Mouse (Mus musculus) embryonic facial prominence, embryonic 14.5 days (tissue): ENCODE measurements around the gene Spaca7. TPM values are rescaled to one million over a fixed set of nuclear protein-coding genes. Genes with fewer than 3 reads are reported as not detected.

Experiments
- ATAC-seq: fragments of 200-750 bp; cut with Nextera tagmentation; 2 replicates; pipeline ENCODE4 v1.8.0; 2017; ENCODE audit warnings: low read depth, moderate number of reproducible peaks, moderate TSS enrichment
- DNase-seq: peaks from one replicate; pipeline ENCODE4 v3.0.0-alpha.2; 2015; ENCODE audit warnings: low spot score
- H3K27ac ChIP-seq: fragments of 300-500 bp; sonication (generic); replicated peaks from 2 replicates; pipeline ENCODE4 v1.5.1; 2014; ENCODE audit warnings: low read depth, mild to moderate bottlenecking, low read length, moderate library complexity
- H3K27me3 ChIP-seq: fragments of 300-500 bp; sonication (generic); replicated peaks from 2 replicates; pipeline ENCODE4 v1.6.1; 2014; ENCODE audit warnings: low read length; ENCODE audit not compliant: control insufficient read depth, insufficient read depth
- H3K36me3 ChIP-seq: fragments of 300-500 bp; sonication (generic); 2 replicates; pipeline ENCODE4 v1.6.1; 2014; ENCODE audit warnings: low read length, mixed read lengths; ENCODE audit not compliant: control insufficient read depth, insufficient read depth
- H3K4me1 ChIP-seq: fragments of 300-500 bp; sonication (generic); 2 replicates; pipeline ENCODE4 v1.6.1; 2014; ENCODE audit warnings: antibody characterized with exemption, low read length; ENCODE audit not compliant: control insufficient read depth, insufficient read depth
- H3K4me2 ChIP-seq: fragments of 300-500 bp; sonication (generic); 2 replicates; pipeline ENCODE4 v1.6.1; 2014; ENCODE audit warnings: low read depth, mild to moderate bottlenecking, low read length, moderate library complexity, mixed read lengths
- H3K4me3 ChIP-seq: fragments of 300-500 bp; sonication (generic); 2 replicates; pipeline ENCODE4 v1.5.1; 2014; ENCODE audit warnings: low read depth, mild to moderate bottlenecking, low read length
- H3K9ac ChIP-seq: fragments of 300-500 bp; sonication (generic); 2 replicates; pipeline ENCODE4 v1.6.1; 2014; ENCODE audit warnings: low read depth, mild to moderate bottlenecking, low read length, moderate library complexity, mixed read lengths
- H3K9me3 ChIP-seq: fragments of 300-500 bp; sonication (generic); 2 replicates; pipeline ENCODE4 v1.6.1; 2016; ENCODE audit warnings: low read length; ENCODE audit not compliant: control insufficient read depth
- WGBS: fragments of 180-500 bp; shearing (Covaris S2); extraction: QIAGEN DNeasy Blood & Tissue Kit; methylation state at CpG from one replicate; pipeline ENCODE4 v1.1.7; 2014; 5-methylcytosine and 5-hydroxymethylcytosine counted together
- polyA plus RNA-seq: library from polyadenylated mRNA; unstranded; fragments of >200 nt; fragmentation: Nextera tagmentation; extraction: Ambion mirVana; gene quantifications from 2 replicates; pipeline ENCODE4 v1.2.1, GENCODE M21; 2014

Spaca7 gene
- polyA plus RNA-seq: not detected in 2 replicates

- Histone ChIP-seq H3K4me3 (no peak within 1 kb of the TSS), H3K4me1 (no peaks in the 10 kb centered on the region), H3K36me3 (no peaks in the 10 kb centered on the region), H3K9ac (no peak within 1 kb of the TSS), H3K27me3 (peaks cover 6% of the 10 kb centered on the region), H3K4me2 (no peak within 1 kb of the TSS), H3K9me3 (no peaks in the 10 kb centered on the region), H3K27ac (no peak within 1 kb of the TSS)
- ATAC-seq (no peak), DNase-seq (no peak)
- WGBS: 57% methylated on average over 13 of the region's 14 CpGs
These were observed at the start of gene Spaca7 for GRCm38 (mm10) chr8:12572814-12573534. TSS of gene Spaca7 (plus strand) at chr8:12573029.

GRCm38 (mm10) chr8:12524279-12524678 is 48.5 kb upstream of the Spaca7 start:
- Histone ChIP-seq H3K9me3 (peaks cover under 1% of the 10 kb centered on the region; the same call in 1 of the 2 replicates), H3K4me3 (no peak overlapping the region), H3K36me3 (no peaks in the 10 kb centered on the region), H3K27me3 (peaks cover 9% of the 10 kb centered on the region; the same call in 1 of the 2 replicates), H3K27ac (no peak overlapping the region), H3K9ac (no peak overlapping the region), H3K4me1 (no peaks in the 10 kb centered on the region), H3K4me2 (no peak overlapping the region)
- DNase-seq (no peak), ATAC-seq (no peak)
- 24% methylated on average over 1 of the region's 1 CpGs for WGBS

GRCm38 (mm10) chr8:12528659-12529058 is 44.2 kb upstream of the Spaca7 start:
- Histone ChIP-seq H3K9ac (no peak overlapping the region), H3K36me3 (no peaks in the 10 kb centered on the region), H3K4me3 (no peak overlapping the region), H3K4me2 (no peak overlapping the region), H3K4me1 (no peaks in the 10 kb centered on the region), H3K27ac (no peak overlapping the region), H3K27me3 (no peaks in the 10 kb centered on the region), H3K9me3 (no peaks in the 10 kb centered on the region)
- ATAC-seq (no peak), DNase-seq (no peak)
- 69% methylated on average over 2 of the region's 2 CpGs for WGBS

GRCm38 (mm10) chr8:12535617-12536016 is 37.2 kb upstream of the Spaca7 start:
- no peak overlapping the region for H3K27ac ChIP-seq
- 51% methylated on average over 9 of the region's 9 CpGs for WGBS
- DNase-seq (peak; percentile 53), ATAC-seq (no peak)
- no peak overlapping the region for H3K4me2 ChIP-seq
- H3K36me3 ChIP-seq: no peaks in the 10 kb centered on the region
- H3K9ac ChIP-seq: no peak overlapping the region
- H3K4me1 ChIP-seq: no peaks in the 10 kb centered on the region
- H3K9me3 ChIP-seq: no peaks in the 10 kb centered on the region
- H3K27me3 ChIP-seq: no peaks in the 10 kb centered on the region; the same call in 1 of the 2 replicates
- no peak overlapping the region for H3K4me3 ChIP-seq

- no peak for DNase-seq
- Histone ChIP-seq H3K36me3 (no peaks in the 10 kb centered on the region), H3K4me3 (no peak overlapping the region), H3K4me1 (no peaks in the 10 kb centered on the region), H3K4me2 (no peak overlapping the region), H3K27ac (no peak overlapping the region), H3K27me3 (no peaks in the 10 kb centered on the region; the same call in 1 of the 2 replicates), H3K9me3 (no peaks in the 10 kb centered on the region), H3K9ac (no peak overlapping the region)
- ATAC-seq: no peak
- 85% methylated on average over 7 of the region's 7 CpGs for WGBS
These were observed 36.5 kb upstream of the Spaca7 start for GRCm38 (mm10) chr8:12536306-12536705.

- no peaks in the 10 kb centered on the region for H3K9me3 ChIP-seq
- no peaks in the 10 kb centered on the region for H3K4me1 ChIP-seq
- no peak overlapping the region for H3K27ac ChIP-seq
- no peak overlapping the region for H3K4me3 ChIP-seq
- no peak for ATAC-seq
- H3K36me3 ChIP-seq: no peaks in the 10 kb centered on the region
- 35% methylated on average over 4 of the region's 4 CpGs for WGBS
- peak; percentile 9 for DNase-seq
- no peak overlapping the region for H3K9ac ChIP-seq
- H3K4me2 ChIP-seq: no peak overlapping the region
- peaks cover 10% of the 10 kb centered on the region for H3K27me3 ChIP-seq
These were observed 27.6 kb upstream of the Spaca7 start for GRCm38 (mm10) chr8:12545236-12545635.

- ATAC-seq (no peak), DNase-seq (no peak)
- Histone ChIP-seq H3K27me3 (peaks cover 10% of the 10 kb centered on the region), H3K4me1 (no peaks in the 10 kb centered on the region), H3K4me3 (no peak overlapping the region), H3K36me3 (no peaks in the 10 kb centered on the region), H3K9me3 (no peaks in the 10 kb centered on the region), H3K27ac (no peak overlapping the region), H3K4me2 (no peak overlapping the region), H3K9ac (no peak overlapping the region)
- WGBS: 64% methylated on average over 4 of the region's 4 CpGs
These were observed 27.2 kb upstream of the Spaca7 start for GRCm38 (mm10) chr8:12545671-12546070.

- WGBS: 61% methylated on average over 7 of the region's 7 CpGs
- Histone ChIP-seq H3K36me3 (no peaks in the 10 kb centered on the region), H3K27ac (no peak overlapping the region), H3K4me2 (no peak overlapping the region), H3K4me1 (no peaks in the 10 kb centered on the region), H3K9ac (no peak overlapping the region), H3K4me3 (no peak overlapping the region), H3K27me3 (peaks cover 6% of the 10 kb centered on the region), H3K9me3 (no peaks in the 10 kb centered on the region)
- DNase-seq (no peak), ATAC-seq (no peak)
These were observed 25.2 kb upstream of the Spaca7 start for GRCm38 (mm10) chr8:12547466-12548220.
